Mouse (Mus musculus): ENCODE measurements at regions not wholly inside any gene's neighbourhood (a gene's known extent, or its start where the extent isn't known, plus 50 kb on each side); places are given as distances from the start of the nearest gene placed in this dataset.

DNA sequence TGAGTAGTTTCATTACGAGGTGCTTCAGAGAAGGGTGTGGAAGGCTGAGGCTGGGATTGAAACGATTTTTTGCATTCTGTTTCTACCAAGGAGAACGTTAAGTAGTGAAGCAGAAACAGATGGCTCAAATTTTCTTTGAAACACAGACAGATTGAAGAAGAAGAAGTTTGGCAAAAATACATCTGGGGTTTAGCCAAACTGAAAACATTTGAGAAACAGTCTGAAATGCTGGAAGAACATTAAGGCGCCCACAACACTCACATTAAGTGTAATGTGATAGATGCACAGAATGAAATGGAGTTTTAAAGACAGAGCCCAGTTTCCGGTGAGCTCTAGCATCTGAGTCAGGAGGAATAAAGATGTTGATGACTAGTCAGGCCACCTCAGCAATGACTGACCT, 275.5 kb downstream of the Gm5447 start:
- DNase-seq: no peak

DNA sequence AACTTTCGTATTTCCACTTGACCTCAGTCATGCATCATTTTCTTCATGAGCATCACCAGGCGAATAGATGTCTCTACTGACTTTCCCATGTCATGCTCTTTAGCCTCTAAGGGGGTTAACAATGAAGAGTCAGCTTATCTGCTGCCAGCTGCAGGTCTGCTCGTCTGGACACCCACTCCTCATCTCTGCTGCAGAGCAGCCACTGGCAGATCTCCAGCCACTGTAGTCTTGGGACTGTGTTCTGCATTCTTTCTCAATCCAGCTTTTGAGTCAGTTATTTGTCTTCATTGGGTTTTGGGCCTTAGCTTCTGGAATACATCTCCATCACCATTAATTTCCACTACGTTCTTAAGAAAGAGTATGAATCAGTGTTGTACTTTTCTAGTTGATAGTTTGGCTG, 280.0 kb downstream of the Gm5447 start:
- peak; percentile 14 for DNase-seq

DNA sequence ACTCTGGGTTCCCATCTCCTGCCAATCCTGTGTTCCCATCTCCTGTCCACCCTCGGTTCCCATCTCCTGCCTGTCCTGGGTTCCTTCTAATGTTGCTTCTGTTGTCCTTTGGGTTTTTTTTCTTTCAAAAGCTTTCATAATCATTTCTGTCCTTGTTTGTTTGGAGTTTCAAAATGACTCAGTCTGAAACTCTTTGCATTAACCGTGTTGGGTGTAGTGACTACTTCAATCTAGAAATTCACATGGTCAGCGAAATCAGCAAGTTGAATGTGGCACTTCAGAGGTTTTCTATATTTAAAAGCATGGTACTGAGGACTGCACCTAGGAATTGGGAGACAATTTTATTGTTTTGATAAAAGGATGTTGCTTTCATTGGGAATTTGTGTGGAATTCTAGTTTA, 280.7 kb downstream of the Gm5447 start:
- DNase-seq: no peak

DNA sequence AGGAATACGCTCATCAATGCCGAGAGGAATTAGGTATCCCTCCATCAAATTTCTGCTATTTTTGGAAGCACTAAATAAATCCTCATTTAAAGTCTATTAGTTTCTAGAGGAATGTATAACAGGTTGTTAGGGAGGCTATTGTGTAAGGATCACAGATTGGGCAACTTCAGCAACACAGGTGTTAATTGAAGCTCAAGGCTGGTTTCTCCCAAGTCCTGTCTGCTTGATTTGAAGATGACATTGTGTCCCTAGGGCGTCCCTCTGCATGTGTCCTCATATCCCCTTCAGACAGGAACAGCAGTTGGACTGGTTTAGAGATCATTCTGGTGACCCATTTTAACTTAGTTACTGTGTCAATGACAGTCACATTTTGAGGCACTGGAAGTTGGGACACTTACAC, 281.5 kb downstream of the Gm5447 start:
- no peak for DNase-seq

DNA sequence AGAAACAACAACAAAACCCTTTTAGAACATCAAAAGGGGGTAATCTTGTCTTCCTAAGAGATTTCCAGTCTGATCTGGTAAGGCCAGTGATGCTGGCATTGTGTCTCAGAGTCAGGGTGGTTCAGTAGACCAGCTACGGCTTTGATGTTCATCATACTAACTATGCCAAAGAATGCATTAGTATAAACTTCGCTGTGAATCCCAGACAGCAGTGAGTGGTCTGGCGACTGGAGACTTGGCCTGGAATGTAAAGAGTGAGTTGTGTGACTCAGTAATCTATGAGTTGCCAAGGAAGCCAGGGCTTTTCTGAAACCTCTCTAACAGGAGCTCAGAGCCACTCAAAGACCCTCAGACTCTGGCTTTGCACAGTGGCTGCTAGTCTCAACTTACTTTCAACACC, 288.1 kb upstream of the Foxq1 start:
- no peak for DNase-seq

DNA sequence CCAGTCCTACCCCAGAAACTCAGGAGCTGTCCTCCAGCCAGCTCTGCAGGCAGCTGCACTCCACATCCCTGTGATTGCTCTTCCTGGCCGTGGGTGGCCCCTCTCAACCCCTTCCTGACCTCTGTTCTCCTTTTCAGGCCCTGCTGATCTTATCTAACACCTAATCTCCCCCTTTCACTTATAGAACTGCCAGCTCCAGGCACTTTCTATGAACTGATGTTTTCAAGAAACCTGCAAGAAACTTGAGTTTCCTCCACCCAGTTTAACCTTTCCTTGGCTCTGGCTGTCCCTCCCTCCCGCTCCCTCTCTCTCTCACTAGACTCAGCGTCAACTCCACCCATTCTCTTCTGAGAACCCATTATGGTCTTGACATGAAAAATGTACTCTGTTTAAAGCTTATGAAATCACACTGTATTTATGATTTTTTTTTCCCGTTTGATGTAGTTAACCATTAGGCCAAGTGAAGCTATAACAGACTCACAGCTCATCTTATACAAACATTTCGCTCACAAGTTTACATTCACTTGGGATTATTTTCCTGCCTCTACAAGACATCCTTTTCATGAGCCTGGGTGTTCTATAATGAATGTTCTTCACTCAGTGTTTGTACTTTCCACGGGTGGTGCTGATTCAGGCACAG, 279.8 kb upstream of the Foxq1 start:
- DNase-seq: no peak

DNA sequence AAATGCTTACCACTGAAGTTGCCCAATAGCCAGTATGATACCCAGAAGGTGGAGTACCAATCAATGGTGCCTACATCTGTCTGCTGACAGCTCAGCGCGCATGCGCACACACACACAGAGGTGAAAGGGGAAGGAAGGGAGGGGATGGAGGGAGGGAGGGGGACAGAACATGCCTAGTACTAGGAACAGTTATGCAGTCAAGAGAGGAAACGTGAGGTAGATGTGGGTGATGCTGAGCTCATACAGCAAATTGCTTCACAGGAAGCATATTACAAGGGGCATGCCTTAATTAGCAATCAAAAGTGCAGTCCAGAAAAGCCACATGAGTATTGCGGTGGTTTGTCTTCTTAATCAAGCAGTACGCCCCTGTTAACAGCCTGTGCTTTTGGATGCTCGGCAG, 265.3 kb upstream of the Foxq1 start:
- DNase-seq: no peak

DNA sequence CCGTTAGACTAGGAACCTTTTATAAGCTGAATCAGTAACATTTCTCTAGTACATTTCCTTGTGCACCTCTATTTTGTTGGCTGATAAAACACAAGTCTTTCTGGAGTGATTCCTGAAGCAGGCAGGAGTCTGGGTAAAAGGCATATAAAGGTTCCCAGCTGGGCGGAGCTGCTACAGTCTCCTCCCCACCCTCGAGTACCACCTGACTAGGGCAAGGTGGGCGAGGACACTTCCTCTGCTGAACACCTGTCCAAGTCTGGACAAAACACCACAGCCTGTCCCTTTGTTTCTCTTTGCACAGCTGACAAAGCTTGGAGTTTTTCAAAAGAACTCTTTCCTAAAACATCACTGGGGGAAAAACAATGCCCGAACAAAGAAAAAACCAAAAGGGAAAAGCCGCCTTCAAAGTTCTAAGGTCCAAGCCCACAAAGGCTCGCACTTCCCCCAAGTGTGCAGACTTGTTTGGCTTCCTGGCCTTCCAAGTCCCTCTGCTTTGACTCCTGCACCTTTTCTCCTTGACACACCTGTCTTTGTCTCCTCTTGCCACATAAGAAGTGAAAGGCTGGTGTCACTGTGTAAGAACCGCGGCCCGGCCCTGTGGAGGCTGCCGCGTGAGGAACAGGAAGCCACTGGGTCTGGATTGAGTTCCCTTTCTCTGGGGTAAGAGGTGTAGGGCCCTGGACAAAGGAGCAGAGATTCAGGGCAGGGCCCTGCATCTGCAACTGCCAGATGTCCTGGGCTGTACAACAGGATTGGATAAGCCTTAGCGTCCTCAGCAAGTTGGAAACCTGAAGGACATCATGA, 263.1 kb upstream of the Foxq1 start:
- no peak for DNase-seq

DNA sequence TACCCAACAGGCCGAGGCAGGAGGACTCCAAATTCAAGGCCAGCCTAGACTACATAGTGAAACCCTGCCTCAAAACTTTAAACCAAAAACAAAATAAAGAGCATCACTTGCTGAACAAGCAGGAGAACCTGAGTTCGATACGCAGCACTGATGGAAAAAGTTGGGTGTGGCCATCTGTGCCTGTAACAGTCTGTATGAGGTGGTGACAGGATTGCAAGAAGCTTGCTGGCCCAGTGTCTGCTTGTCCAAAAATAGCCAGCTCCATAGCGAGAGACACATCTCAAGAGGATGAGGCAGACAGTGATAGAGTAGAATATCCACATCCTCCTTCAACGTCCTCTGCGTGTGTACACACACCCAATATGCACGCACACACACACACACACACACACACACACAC, 261.9 kb upstream of the Foxq1 start:
- DNase-seq: no peak

DNA sequence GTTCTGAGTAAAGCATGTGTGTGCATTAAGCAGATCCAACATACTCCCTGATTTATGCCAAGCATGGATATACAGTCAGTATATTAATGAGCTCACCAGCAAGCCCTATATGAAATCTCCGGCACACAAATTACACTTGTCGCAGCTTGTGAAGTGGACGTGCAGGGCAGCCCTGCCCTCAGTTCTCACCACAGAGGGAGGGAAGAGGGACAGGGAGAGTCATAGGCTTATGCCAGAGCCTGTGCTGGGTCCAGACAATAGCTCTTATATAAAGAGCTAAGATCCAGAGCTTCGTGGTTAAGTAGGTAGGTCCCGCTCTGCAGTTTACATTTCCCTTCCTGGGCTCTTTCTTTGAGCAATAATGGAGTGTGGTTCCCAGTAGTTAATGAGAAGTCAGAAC, 252.7 kb upstream of the Foxq1 start:
- DNase-seq: no peak

DNA sequence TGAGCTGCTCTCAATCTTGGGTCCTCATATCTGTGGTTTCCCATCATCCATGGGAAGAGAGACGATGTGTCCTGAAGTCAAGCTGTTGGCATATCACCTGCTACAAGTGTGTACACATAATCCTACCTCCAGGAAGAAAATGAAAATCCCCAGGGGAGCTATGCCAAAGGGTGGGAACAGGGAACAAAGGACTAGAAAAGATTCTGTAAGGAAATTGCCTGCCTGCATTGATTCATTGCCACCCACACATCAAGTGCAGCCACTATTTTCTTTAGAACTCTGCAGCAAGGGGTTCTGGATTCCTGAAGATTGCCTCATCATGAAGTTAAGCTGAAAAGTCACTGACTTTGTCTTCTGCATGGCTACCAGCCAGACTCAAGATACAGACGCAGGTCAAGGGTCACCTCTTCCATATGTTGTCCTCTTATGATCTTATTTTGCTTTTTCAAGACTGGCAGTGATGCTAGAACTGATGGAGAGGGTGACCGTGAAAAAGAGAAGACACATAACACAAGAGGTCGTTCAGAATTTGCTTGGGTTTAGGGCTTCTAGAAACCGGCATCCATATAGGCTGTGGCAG, 251.6 kb upstream of the Foxq1 start:
- DNase-seq: no peak

DNA sequence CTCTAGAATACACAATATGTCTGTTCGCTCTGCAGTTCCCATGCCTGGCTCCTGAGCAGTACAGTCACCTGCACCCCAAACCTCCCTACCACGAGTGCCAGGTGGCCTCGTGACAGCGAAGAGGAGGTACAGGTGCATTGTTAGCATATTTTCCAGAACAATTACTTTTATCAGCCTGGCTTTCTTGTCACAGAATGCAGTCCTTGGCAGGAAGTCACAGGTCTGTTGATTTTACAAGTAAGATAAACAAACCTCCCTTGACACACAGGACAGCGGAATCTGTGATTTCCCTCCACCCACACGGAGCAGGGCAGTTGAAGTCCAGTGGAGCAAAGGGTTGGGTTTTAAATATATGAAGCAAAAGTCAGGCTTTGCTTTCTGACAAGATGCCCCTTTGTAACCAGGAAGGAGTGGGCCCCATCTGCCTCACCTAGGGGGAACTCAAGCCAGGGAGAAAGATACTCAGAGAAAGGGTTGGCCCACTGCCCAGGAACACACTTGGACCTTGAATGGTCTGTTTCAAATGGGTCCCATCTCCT, 246.8 kb upstream of the Foxq1 start:
- DNase-seq: peak; percentile 5

DNA sequence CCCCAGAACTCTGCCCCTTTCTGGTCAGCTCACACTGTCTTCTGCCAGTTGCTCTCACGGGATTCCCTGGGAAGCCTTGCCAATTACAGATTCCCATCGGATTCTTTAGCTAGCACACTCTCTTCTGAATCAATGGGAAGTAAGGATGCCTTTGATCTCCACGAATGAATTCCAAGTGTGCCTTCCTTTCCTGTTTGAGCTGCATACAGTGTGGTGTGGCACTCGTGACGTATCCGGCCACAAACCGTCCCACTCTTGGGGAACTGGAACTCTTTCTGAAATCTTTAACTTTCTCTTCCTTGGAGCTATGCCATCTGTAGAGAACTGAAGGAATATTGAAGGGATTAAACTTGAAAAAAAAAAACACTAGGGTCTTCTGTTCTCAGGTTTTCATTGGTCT, 243.2 kb upstream of the Foxq1 start:
- no peak for DNase-seq

DNA sequence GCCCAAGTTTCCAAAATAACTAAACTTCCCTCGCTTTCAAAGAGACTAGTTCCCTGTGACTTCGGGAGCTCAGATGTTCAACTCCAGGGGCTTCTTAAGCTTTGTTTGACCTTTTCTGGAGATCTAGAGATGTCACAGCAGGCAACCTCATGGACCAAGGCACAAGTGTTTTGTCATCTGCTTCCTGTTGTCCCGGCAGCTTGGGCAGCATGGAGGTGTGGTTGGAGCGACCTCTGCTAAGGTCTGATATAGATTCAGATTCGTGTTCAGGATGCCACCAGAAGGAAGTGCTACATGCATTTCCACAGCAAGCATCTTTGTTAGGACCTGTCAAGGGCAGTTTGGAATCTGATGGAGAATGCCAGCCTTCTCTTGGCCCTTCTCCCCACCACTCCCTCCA, 242.1 kb upstream of the Foxq1 start:
- DNase-seq: no peak

DNA sequence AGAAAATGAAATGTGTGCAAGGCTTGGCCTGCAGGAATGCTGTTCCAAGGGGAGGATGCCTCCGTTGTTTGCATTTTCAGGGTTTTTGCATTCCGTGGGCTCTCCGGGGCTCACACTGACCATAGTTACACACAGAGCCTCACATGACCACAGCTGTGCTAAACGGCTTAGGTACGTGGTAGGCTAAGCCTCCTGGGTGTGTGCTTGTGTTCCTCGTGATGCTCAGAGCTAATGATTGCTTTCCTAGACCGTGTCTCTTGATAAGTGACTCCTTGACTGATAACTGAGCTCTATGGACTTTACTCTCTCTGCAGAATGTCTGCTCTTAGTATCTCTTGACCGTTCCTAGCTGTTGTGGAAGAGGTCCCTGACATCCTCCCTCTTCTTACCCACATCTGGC, 238.9 kb upstream of the Foxq1 start:
- DNase-seq: no peak

DNA sequence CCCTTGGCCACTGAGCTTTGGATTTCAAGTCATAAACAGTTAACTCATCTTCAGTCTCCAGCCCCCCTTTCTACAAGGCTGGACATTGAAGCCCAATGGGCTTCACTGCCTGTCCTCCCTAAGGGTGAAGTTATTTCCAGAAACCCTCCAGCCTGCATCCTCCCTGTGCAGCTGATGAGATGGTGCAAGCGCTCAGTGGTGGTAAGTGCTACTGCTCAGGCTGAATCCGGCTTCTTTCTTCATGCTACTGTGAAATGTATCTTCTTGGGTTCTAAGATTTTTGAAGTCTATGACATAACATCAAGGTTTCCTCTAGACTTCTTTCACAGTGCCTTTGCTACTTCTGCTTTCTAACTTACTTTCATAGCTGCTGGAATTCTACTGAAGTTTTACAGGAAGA, 237.9 kb upstream of the Foxq1 start:
- no peak for DNase-seq

DNA sequence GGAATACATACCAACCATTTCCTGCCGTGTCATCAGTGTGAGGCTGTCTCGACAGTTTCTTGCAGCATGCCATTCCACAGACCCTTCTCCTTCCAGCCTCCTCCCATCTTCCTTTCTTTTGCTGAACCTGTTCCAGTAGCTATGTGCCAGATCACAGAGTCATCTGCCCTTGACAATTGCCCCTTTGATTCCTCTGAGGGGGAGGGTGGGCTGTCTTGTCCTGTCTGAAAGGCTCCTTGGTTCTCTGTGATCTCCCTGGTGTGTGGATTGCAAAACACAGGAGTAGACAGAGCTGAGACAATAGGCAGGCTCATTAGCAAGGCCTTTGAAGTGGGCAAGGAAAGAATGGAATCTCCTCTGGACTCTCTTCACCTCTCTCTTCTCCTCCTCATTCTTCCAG, 234.5 kb upstream of the Foxq1 start:
- no peak for DNase-seq

DNA sequence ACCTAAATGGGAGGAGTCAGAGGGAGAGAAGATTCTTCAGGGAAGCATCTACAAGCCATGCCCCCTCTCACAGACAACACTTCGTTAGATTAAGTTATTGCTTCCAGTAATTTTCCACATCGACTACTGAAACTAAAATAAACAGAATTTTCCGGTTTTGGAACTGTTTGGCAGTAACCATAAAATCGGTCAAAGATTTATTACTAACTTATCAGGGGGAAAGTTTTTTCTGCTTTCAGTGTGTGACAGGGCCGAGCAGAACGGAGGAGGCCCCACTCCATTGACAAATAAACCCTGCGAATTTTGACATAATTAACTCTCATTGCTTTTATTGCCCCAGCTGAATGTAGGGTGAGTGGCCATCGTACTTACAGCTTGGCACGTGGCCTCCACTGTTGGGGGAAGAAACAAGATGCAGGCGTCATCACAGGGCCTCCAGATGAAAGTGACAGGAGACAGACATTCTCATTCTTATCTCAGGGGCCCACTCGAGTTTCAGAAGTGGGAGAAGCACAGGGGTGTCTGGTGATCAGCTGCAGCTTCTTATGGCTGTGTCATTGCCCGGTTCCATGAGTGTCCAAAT, 229.6 kb upstream of the Foxq1 start:
- no peak for DNase-seq

DNA sequence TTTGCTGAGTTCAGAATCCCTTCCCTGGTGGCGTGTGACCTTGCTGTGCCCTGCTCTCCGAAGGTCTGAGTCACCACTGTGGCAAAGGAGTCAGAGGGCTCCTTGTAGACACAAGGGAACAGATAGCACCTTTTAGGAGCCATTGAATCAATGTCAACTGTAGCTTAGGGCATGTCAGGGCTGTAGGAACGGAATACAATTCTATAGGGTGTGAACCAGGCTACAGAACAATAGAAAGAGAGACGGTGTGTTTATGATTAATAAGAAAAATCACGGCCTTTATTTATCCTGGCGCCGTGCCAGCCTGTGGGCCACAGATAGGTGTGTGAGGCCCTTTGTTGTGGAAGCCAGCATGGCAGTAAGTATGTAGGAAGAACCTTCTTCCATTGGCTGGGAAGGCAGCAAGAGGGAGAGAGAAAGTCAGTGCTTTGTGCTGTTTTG, 228.4 kb upstream of the Foxq1 start:
- no peak for DNase-seq

DNA sequence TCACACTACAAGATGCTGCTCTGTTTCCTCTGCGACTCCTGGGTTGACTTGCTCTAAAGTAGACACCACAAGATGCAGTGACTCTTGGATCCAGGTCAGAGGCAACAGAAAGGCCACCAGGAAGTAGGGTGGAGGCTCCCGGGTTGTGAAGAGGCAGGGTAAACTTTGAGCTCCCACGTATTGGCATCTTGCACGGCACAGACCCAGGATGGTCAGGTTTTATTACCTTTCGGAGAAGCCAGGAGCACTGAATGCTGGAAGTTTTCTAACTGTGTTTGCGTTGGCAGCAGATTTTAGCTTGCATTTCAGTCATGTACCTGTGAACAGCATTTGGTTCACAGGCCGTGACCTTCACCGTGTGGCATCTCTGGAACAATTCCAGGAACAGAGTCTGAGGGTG, 227.2 kb upstream of the Foxq1 start:
- DNase-seq: no peak

DNA sequence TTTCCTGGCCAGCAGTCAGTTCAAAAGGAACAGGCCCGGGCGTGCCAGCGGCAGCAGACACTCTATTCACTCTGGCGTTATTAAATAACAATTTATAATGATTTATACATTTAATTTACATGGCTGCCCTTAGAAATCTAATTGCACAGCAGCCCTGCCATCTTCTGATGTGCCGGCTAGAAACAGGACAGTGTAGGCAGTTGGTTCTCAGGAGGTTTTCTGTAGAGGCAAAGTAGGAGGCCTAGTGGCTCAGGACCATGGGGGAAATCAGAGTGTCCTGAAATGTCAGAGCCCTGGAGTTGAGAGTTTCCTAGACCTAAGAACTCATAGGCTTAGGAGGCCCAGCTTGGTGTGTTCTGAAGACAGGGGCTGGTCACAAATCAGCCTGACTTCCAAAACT, 225.2 kb upstream of the Foxq1 start:
- DNase-seq: no peak

DNA sequence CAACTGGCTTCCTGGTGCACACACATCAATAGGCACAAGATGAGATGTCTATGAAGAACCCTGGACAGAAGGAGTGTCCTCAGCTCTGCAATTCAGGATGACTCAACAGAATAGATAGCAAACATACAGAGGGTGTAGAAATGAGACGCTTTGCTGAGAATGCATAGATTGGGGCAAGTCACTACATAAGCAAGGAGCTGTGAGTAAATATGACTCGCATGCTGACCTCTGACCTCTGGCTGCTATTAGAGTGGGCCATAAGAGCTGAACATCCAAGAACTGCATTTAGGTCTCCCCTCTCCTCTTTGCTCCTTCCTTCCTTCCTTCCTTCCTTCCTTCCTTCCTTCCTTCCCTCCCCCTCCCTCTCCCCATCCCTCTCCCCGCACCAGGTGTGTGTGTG, 221.0 kb upstream of the Foxq1 start:
- no peak for DNase-seq

DNA sequence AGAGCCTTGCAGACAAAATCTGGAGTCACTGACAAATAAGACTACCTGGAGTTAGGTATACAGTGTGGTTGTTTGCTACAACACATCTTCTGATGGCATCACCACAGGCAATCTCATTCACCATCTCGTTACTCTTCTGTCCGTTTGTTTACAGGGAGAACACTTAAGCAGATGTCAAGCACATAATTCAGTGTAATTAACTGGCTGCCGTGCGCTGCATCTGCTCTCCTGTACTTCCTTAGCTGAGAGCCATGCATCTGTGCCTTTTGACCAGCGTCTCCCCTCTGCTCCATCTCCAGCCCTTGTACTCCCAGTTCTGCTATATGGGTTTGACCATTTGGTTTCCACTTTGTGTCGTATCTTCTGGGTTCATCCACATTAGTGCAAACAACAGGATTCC, 218.3 kb upstream of the Foxq1 start:
- DNase-seq: no peak

DNA sequence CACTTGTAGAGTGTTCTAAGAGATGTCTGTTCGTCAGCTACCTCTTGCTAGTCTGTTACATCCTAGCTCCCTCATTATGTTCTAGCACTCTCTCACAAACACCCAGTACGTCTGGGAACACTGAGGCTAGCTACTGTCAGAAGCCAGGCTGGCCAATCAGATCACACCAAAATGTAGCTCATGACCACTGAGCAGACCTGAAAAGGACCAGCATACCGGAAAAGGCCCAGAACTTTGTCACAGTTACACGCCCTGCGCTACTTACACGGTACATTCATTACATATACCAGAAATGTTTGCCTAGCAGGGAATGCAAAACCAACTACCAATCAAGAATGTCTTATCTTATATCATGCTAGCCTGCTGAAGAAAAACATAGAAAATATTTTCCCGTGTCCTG, 216.5 kb upstream of the Foxq1 start:
- no peak for DNase-seq

All from lung, postnatal 14 days (tissue).